Mouse (Mus musculus) embryonic facial prominence, embryonic 12.5 days (tissue): ENCODE results near the gene Iffo1. TPM values are rescaled to one million over a fixed set of nuclear protein-coding genes. Genes with fewer than 3 reads are reported as not detected.
A peak's percentile ranks its signal among the peaks of the same experiment; 100 is the strongest.

ENCODE experiments used
- ATAC-seq: fragments of 200-750 bp; cut with Nextera tagmentation; 2 replicates; pipeline ENCODE4 v1.8.0; 2017; ENCODE audit not compliant: insufficient number of reproducible peaks, insufficient read depth, low FRiP score, low TSS enrichment
- H3K27ac ChIP-seq: fragments of 300-500 bp; sonication (generic); 2 replicates; pipeline ENCODE4 v1.5.1; 2016; ENCODE audit warnings: mild to moderate bottlenecking
- H3K27me3 ChIP-seq: fragments of 300-500 bp; sonication (generic); 2 replicates; pipeline ENCODE4 v1.6.1; 2016; ENCODE audit warnings: mild to moderate bottlenecking, moderate library complexity
- H3K36me3 ChIP-seq: fragments of 300-500 bp; sonication (generic); 2 replicates; pipeline ENCODE4 v1.6.1; 2016; ENCODE audit warnings: mild to moderate bottlenecking
- H3K4me1 ChIP-seq: fragments of 300-500 bp; sonication (generic); 2 replicates; pipeline ENCODE4 v1.6.1; 2016
- H3K4me2 ChIP-seq: fragments of 300-500 bp; sonication (generic); replicated peaks from 2 replicates; pipeline ENCODE4 v1.6.1; 2016; ENCODE audit warnings: mild to moderate bottlenecking, moderate library complexity
- H3K4me3 ChIP-seq: fragments of 300-500 bp; sonication (generic); 2 replicates; pipeline ENCODE4 v1.5.1; 2016; ENCODE audit warnings: mild to moderate bottlenecking
- H3K9ac ChIP-seq: fragments of 300-500 bp; sonication (generic); 2 replicates; pipeline ENCODE4 v1.6.1; 2016; ENCODE audit warnings: mild to moderate bottlenecking, moderate library complexity
- H3K9me3 ChIP-seq: fragments of 300-500 bp; sonication (generic); 2 replicates; pipeline ENCODE4 v1.6.1; 2016; ENCODE audit warnings: mild to moderate bottlenecking, moderate library complexity
- WGBS: fragments of 180-500 bp; shearing (Covaris S2); methylation state at CpG from one replicate; pipeline ENCODE4 v1.1.7; 2016; 5-methylcytosine and 5-hydroxymethylcytosine counted together
- polyA plus RNA-seq: library from polyadenylated mRNA; unstranded; fragments of >200 nt; fragmentation: Nextera tagmentation; extraction: Ambion mirVana; gene quantifications from 2 replicates; pipeline ENCODE4 v1.2.1, GENCODE M21; 2016

The Iffo1 gene
- 19.1 and 24.0 TPM in 2 replicates for polyA plus RNA-seq

DNA sequence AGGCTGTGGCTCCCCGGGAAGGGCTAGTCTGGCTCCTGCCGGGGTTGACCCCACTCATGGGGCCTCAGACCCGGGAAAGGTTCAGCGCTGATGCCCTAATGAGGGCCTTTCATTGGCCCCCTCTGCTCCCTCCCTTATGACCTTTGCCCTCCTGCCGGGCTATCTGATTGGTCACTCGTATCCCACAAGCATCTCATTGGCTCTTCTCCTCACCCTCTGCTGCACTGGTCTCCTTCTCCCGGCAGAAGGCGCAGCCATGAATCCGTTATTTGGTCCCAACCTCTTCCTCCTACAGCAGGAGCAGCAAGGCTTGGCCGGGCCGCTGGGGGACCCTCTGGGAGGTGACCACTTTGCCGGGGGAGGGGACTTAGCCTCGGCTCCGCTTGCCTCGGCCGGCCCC lies at the start of gene Iffo1:
Iffo1 (plus strand) TSS at position 241 of the 400 bp plus-strand sequence.
- Histone ChIP-seq H3K27ac (peak within 1 kb of the TSS; percentile 93), H3K9me3 (no peaks in the 10 kb centered on the region), H3K36me3 (peaks cover 45% of the 10 kb centered on the region), H3K9ac (peak within 1 kb of the TSS; percentile 88), H3K4me1 (peaks cover 34% of the 10 kb centered on the region), H3K4me2 (peak within 1 kb of the TSS; percentile 93), H3K4me3 (peak within 1 kb of the TSS; percentile 74), H3K27me3 (no peaks in the 10 kb centered on the region)
- WGBS, result 0% methylated on average over 16 of the region's 16 CpGs
- peak; percentile 92 for ATAC-seq

DNA sequence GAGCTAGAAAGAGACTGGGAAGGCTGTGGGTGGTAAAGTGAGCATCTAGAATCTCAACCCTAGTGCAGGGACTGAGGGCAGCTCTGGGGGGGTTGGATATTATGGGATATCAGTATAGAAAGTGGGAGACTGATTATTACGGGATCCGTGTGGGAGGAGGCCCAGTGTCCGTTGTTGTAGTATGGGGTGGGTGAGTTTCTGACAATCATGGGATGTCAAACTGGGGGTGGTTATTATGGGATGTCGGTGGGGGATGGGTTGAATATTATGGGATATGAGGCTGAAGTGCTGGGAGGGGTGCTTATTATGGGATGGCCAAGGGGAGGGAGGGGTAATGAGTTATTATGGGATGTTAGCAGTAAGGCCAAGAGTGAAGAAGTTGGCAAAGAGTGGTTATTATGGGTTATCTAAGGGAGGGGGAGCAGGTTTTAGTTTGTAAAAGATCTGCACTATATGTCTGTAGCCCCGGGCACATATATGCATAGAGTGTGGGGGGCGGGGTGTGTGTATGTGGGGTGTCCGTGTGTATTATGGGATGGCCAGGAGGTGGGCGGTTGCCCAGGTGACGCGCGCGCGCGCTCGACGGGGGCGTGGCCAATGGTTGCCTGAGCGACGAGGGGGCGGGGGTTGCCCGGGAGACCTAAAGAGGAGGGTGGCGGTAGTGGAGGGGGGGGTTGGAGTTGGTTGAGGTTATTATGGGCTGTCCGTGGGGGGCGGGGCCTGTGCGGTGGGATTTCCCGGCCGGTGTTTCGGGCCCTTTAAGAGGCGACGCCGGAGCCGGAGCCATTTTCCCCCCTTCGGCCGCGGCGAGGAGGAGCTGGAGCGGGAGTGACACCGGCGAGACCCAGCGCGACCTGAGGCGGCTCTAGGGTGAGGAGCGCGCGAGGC lies 49.4 kb upstream of the Iffo1 start, which contains the start of gene Chd4:
Chd4 (plus strand) TSS at position 591 of the 888 bp plus-strand sequence.
- 6% methylated on average over 30 of the region's 45 CpGs for WGBS

DNA sequence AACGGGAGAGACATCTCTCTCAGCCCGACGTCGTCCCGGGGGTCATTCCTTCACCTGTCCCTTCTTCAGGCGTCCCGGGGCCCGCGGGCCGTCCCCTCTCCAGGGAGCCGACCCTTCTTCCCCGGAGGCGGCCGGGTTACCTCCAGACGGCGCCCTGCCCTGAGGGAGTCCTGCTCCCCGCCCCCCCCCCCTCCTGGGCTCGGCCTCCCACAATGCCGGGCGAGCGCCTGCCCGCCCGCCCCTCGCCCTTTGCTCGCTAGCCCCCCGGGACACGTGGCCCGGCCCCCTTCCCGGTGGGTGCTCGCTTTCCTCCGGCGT lies 48.8 kb upstream of the Iffo1 start:
- Histone ChIP-seq H3K36me3 (peaks cover 32% of the 10 kb centered on the region), H3K9me3 (no peaks in the 10 kb centered on the region), H3K9ac (peak overlapping the region; percentile 97), H3K4me2 (peak overlapping the region; percentile 88), H3K4me3 (peak overlapping the region; percentile 100), H3K27me3 (no peaks in the 10 kb centered on the region), H3K27ac (peak overlapping the region; percentile 96), H3K4me1 (peaks cover 33% of the 10 kb centered on the region)
- WGBS, result 0% methylated on average over 18 of the region's 32 CpGs
- ATAC-seq, result no peak

More for the DNA sequence above, 49.4 kb upstream of the Iffo1 start, which contains the start of gene Chd4:
- ATAC-seq, result peak; percentile 59
- peaks cover 26% of the 10 kb centered on the region for H3K36me3 ChIP-seq
- peaks cover 35% of the 10 kb centered on the region for H3K4me1 ChIP-seq
- H3K4me3 ChIP-seq, result peak within 1 kb of the TSS; percentile 100
- H3K27ac ChIP-seq, result peak within 1 kb of the TSS; percentile 96
- peak within 1 kb of the TSS; percentile 97 for H3K9ac ChIP-seq
- no peaks in the 10 kb centered on the region for H3K27me3 ChIP-seq
- H3K9me3 ChIP-seq, result no peaks in the 10 kb centered on the region
- H3K4me2 ChIP-seq, result peak within 1 kb of the TSS; percentile 88

DNA sequence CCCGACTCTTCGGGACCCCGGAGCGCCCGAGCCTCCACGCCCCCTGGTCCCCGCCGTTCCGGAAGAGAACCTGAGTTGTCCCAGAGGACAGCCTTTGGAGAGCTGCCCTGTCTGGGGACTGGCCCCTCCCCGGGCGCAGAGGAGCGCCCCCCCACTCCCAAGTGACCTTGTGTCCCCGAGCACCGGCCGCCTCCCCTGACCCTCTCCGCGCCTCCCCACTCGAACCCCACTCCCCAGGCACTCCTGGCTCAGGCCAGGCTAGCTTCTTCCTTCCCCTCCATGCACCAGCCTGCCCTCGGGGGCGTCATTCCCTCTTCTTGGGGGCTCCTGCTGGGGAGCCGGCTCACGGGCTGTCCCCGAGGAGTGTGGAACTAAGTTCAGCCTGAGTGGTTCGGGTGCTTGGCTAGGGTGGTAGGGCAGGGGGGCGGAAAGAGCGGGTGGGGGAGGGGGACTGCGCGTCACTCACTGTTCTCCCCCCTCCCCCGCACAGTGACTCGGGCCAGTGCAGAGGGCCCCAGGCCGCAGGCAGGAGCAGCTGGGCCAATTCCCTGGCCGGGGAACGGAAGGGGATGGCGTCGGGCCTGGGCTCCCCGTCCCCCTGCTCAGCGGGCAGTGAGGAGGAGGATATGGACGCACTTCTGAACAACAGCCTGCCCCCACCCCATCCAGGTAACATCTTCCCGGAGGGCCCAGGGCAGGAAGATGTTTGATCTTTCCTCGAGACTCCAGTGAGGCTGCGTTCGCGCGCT lies 48.3 kb upstream of the Iffo1 start:
- under 1% methylated on average over 31 of the region's 44 CpGs for WGBS
- H3K9me3 ChIP-seq, result no peaks in the 10 kb centered on the region
- H3K36me3 ChIP-seq, result peaks cover 38% of the 10 kb centered on the region
- H3K9ac ChIP-seq, result peak overlapping the region; percentile 97
- peak overlapping the region; percentile 100 for H3K4me3 ChIP-seq
- no peaks in the 10 kb centered on the region for H3K27me3 ChIP-seq
- peak overlapping the region; percentile 96 for H3K27ac ChIP-seq
- peaks cover 33% of the 10 kb centered on the region for H3K4me1 ChIP-seq
- peak overlapping the region; percentile 88 for H3K4me2 ChIP-seq
- peak; percentile 47 for ATAC-seq

GRCm38 (mm10) chr6:125097346-125097689 lies 47.7 kb upstream of the Iffo1 start:
- no peaks in the 10 kb centered on the region for H3K9me3 ChIP-seq
- no peaks in the 10 kb centered on the region for H3K27me3 ChIP-seq
- peak overlapping the region; percentile 96 for H3K27ac ChIP-seq
- peaks cover 43% of the 10 kb centered on the region for H3K36me3 ChIP-seq
- peak overlapping the region; percentile 97 for H3K9ac ChIP-seq
- H3K4me3 ChIP-seq, result peak overlapping the region; percentile 100
- WGBS, result 2% methylated on average over 12 of the region's 12 CpGs
- peak overlapping the region; percentile 88 for H3K4me2 ChIP-seq
- H3K4me1 ChIP-seq, result peaks cover 33% of the 10 kb centered on the region
- ATAC-seq, result no peak

DNA sequence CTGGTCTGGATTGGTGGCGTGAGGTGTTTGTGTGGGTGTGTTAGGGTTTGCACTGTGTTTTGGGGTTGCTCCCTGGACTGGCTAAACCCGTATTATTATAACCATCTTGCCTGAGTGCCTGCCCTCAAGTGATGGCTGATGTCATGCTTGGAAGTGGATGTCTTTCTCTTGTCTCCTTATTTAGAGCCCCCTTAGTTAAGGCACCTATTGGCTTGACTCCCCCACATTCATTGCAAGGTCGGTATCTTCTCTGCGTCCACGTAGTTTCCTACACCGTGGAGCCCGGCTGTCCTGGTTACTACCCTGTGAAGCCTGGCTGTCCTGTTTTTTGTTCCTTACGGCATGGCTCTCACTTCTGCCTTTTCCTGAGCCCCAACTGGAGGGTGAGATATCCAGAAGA lies 47.1 kb upstream of the Iffo1 start:
- Histone ChIP-seq H3K27me3 (no peaks in the 10 kb centered on the region), H3K9me3 (no peaks in the 10 kb centered on the region), H3K36me3 (peaks cover 50% of the 10 kb centered on the region), H3K9ac (peak overlapping the region; percentile 97), H3K27ac (peak overlapping the region; percentile 43; the same call in 1 of the 2 replicates), H3K4me1 (peaks cover 33% of the 10 kb centered on the region), H3K4me2 (peak overlapping the region; percentile 88), H3K4me3 (peak overlapping the region; percentile 100)
- no peak for ATAC-seq
- 55% methylated on average over 8 of the region's 8 CpGs for WGBS

DNA sequence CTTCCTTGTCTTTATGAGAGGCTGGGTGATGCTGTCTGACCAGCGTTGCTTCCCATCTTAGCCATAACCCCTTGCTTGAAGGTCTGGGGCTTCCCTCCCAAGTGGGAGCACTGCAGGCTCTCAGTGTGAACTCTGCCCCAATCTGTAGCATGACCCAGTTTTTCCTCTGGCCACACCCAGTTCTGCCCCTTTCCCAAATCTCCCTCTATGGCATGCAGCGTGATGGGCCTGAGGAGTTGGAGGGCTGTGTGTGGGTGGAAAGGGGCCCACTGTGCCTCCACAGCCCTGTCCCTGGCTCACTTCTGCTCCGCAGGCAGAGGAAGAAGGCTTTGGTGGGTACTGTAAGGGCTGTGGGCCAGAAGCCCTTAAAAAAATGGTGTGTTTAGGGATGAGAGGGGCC lies 46.5 kb upstream of the Iffo1 start:
- H3K9me3 ChIP-seq, result no peaks in the 10 kb centered on the region
- H3K27me3 ChIP-seq, result no peaks in the 10 kb centered on the region
- H3K4me2 ChIP-seq, result peak overlapping the region; percentile 88
- peak overlapping the region; percentile 97 for H3K9ac ChIP-seq
- ATAC-seq, result no peak
- WGBS, result 51% methylated on average over 3 of the region's 3 CpGs
- peak overlapping the region; percentile 43 for H3K27ac ChIP-seq
- peaks cover 52% of the 10 kb centered on the region for H3K36me3 ChIP-seq
- H3K4me1 ChIP-seq, result peaks cover 33% of the 10 kb centered on the region
- H3K4me3 ChIP-seq, result peak overlapping the region; percentile 100

- peak overlapping the region; percentile 88 for H3K4me2 ChIP-seq
- no peaks in the 10 kb centered on the region for H3K27me3 ChIP-seq
- peaks cover 33% of the 10 kb centered on the region for H3K4me1 ChIP-seq
- ATAC-seq, result no peak
- 38% methylated on average over 5 of the region's 5 CpGs for WGBS
- H3K27ac ChIP-seq, result peak overlapping the region; percentile 46
- H3K36me3 ChIP-seq, result peaks cover 59% of the 10 kb centered on the region
- H3K9me3 ChIP-seq, result no peaks in the 10 kb centered on the region
- H3K9ac ChIP-seq, result peak overlapping the region; percentile 97
- H3K4me3 ChIP-seq, result peak overlapping the region; percentile 100
These were observed 45.5 kb upstream of the Iffo1 start for GRCm38 (mm10) chr6:125099421-125099971.

GRCm38 (mm10) chr6:125101444-125101843 lies 43.6 kb upstream of the Iffo1 start:
- ATAC-seq, result no peak
- Histone ChIP-seq H3K4me3 (no peak overlapping the region), H3K36me3 (peaks cover 78% of the 10 kb centered on the region), H3K4me2 (no peak overlapping the region), H3K27ac (no peak overlapping the region), H3K27me3 (no peaks in the 10 kb centered on the region), H3K4me1 (peaks cover 27% of the 10 kb centered on the region), H3K9ac (no peak overlapping the region), H3K9me3 (no peaks in the 10 kb centered on the region)
- WGBS, result 79% methylated on average over 9 of the region's 9 CpGs

DNA sequence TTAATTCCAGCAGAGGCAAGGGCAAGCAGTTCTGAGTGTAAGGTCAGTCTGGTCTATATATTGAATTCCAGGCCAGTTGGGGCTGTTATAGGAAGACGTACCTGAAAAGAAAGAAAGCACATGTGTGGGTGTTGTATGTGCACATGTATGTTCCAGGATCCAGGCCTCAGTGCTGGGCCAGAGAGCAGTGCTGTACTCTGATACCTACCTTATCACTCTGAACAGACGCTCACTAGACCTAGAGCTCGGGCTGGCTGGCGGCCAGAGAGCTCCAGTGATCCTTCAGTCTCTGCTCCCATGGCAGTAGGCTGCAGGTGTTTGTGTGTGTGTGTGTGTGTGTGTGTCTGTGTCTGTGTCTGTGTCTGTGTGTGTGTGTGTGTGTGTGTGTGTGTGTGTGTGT lies 40.8 kb upstream of the Iffo1 start:
- Histone ChIP-seq H3K9ac (no peak overlapping the region), H3K4me3 (no peak overlapping the region), H3K27me3 (no peaks in the 10 kb centered on the region), H3K9me3 (no peaks in the 10 kb centered on the region), H3K27ac (no peak overlapping the region), H3K4me1 (peaks cover 10% of the 10 kb centered on the region), H3K4me2 (no peak overlapping the region), H3K36me3 (peaks cover 94% of the 10 kb centered on the region)
- ATAC-seq, result no peak
- WGBS, result 88% methylated on average over 4 of the region's 4 CpGs

- no peaks in the 10 kb centered on the region for H3K4me1 ChIP-seq
- ATAC-seq, result no peak
- 97% methylated on average over 2 of the region's 2 CpGs for WGBS
These were observed 37.3 kb upstream of the Iffo1 start for GRCm38 (mm10) chr6:125107705-125108104.

More at GRCm38 (mm10) chr6:125107705-125108104, 37.3 kb upstream of the Iffo1 start:
- Histone ChIP-seq H3K4me3 (no peak overlapping the region), H3K27ac (no peak overlapping the region), H3K9me3 (no peaks in the 10 kb centered on the region), H3K36me3 (peaks cover 94% of the 10 kb centered on the region), H3K4me2 (no peak overlapping the region), H3K9ac (no peak overlapping the region), H3K27me3 (no peaks in the 10 kb centered on the region)
